Mouse (Mus musculus): Measurements from ENCODE around the gene Pitpnm2.

Gene Pitpnm2

DNA sequence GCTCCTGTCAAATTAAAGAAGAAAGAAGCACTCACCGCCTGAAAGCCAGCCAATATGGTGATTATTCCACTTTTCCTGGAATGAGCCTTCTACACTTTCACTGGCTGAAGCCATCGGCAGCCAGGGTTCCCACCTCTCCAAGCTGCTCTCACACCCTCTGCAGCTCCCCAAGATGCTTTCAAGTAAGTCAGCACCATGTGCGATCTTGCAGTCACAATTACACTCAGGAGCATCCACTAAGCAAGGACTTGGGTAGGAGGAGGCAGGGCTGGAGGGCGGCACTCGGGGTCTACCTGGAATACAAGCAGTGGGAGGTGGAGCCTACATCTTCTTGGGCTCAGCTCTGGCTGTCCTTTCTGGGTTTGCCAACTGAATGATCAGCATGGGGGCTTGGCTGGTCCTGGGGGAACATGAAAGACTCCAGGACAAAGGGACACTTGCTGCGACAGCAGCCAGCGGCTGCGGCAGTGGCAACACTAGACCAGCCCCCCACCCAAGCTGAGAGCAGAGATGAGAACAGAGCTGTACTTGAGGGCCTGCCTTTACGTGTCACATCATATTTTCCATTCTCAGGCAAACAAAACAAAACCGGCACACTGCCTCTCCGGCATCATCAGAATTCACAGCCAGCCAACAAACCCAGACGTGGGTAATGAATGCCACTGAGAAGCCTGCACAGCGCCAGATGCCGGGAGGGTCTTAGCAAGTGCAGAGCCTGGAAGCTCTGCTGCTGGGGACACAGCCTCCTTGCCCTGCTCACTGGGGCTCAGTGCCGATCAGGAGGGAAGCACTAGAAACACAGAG, 64.5 kb downstream of the Pitpnm2 start:
- in situ Hi-C loops (cut with MboI; ENCODE audit: unreplicated experiment in 2 of 2): no loop called here

DNA sequence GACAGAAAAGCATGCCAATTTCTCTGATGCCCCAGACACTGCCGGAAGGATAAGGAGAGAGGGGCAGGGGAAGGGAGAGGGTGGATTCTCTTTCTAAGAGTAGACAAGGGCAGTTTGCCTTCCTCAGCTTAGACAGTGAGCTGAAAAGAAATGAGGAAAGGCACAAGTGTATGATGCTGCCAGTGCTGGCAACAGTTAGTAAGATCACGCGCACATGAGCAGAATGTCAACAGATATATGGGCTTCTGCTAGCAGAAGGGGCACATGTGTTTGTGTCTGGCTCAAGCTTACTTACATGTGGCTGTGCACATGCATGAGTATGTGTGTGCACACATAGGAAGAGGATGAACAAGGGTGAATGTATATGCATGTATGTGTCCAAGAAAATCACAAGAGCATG, 65.4 kb downstream of the Pitpnm2 start:
- in situ Hi-C loops (cut with MboI; ENCODE audit: unreplicated experiment in 2 of 2): no loop called here

DNA sequence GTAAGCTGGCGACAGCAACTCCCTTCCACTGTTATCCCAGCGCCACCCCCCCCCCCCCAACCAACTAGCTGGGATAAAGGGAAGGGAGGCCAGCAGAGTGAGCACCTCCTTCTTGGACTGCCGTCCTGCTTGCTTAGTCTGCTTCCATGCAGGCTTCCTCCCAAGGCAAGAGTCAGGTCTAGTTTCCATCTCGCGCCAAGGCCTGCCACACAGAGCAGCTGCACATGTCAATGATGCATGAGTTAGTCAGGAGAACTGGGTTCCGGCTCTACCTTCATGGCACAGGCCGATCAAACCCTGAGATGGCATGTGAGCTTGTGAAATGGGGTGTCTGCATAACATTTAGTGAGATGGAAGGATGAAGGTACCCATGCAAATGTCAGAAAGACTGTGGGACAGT, 66.9 kb downstream of the Pitpnm2 start:
- in situ Hi-C loops (cut with MboI; ENCODE audit: unreplicated experiment in 2 of 2): no loop called here

DNA sequence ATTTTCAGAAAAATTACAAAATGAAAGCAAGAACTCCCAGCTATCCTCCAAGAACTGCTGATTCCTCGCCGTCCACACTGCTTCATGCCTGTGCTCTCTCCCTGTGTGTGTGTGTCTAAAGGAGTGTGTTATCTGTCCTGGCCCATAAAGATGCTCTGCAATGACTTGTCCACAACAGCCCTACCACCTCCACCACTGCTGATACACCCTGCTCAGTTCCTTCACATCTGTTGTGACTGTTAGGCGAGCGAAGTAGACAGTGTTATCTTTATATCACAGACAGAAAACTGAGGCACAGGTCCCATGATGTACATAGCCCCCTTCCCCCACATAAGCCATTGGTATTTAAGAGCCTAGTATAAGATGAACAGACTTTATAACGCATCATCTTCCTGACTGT, 67.5 kb downstream of the Pitpnm2 start:
- in situ Hi-C loops (cut with MboI; ENCODE audit: unreplicated experiment in 2 of 2): no loop called here

DNA sequence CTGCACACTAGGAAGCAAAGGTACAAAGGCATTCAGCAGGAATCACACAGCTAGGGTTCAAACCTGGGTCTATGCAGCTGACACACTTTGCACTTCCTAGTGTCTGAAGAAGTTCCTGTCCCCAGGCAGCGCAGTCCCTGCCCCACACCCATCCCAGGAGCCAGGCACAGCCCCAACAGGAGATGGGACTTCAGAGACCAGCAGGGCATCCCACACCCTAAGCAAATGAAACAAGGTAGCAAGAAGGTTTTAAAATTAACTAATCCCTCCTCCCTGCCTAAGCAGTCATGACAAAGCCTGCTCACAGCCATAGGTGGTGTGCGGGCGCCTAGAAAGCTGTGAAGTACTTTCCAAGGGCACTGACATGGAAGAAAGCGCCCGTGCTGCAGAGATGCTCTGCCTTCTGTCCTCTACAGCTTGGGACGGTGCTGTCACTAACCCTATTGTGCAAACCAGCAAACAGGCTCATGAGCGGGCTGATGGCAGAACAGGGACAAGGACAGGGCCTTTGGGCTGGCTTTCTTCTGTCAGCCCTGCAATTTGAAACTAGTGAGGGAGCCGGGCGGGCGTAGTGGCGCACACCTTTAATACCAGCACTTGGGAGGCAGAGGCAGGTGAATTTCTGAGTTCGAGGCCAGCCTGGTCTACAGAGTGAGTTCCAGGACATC, 68.9 kb downstream of the Pitpnm2 start:
- in situ Hi-C loops (cut with MboI; ENCODE audit: unreplicated experiment in 2 of 2): no loop called here

DNA sequence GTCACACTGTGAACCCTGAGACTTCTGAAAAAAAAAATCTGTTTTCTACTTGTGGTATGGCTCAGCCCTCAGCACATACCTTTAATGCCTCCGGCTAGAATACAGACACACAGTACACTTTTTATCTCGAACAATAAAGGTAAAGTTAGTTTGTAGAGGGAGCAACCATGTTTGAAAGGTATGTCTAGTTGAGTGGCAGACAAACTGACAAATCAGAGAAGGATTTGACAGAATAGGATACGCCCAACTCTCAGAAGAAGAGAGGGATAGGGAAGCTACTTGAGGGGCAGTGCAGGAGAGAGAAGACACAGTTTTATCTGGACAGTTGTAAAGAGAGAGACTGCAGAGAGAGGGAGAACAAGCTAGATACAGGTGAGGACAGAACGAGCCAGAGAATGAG, 70.1 kb downstream of the Pitpnm2 start:
- in situ Hi-C loops (cut with MboI; ENCODE audit: unreplicated experiment in 2 of 2): no loop called here

DNA sequence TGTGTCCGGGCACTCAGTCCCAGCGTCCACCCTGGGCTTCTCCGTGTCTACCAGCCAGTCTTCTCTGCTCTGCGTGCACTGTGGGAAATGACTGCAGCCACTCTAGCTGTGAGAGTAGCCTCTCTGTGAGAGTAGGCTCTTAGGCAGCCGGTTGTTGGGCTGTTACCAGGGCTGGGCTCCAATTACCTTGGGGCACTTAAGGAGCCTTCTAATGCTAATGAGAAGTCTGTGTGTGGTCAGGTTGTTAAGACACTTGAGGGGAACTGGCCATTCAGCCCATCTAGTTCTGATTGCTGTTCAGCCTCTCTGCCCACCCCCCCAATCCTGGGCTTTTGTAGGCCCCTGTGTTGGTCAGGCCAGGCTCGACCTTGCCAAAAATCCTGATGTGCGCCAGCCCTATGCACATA, 72.8 kb downstream of the Pitpnm2 start:
- in situ Hi-C loops (cut with MboI; ENCODE audit: unreplicated experiment in 2 of 2): no loop called here

DNA sequence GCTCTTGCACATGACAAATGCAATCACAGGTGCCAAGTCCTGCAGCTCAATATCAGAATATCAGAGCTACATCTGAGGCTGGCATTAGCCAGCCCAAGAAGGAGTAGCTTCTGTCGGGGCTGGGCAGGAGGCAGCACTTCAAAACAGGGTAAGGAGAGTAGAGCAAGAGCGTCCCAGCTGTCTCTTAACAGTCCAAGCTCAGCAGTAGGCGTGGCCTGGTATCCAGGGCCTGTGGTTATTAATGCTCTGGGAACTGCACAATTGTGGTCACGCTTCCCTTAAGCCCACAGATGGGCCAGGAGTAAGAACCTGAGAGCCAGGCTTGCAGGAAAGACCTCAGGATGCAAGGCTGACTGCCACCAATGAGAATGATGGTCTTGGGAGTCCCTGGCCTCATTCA, 74.4 kb downstream of the Pitpnm2 start:
- in situ Hi-C loops (cut with MboI; ENCODE audit: unreplicated experiment in 2 of 2): no loop called here

DNA sequence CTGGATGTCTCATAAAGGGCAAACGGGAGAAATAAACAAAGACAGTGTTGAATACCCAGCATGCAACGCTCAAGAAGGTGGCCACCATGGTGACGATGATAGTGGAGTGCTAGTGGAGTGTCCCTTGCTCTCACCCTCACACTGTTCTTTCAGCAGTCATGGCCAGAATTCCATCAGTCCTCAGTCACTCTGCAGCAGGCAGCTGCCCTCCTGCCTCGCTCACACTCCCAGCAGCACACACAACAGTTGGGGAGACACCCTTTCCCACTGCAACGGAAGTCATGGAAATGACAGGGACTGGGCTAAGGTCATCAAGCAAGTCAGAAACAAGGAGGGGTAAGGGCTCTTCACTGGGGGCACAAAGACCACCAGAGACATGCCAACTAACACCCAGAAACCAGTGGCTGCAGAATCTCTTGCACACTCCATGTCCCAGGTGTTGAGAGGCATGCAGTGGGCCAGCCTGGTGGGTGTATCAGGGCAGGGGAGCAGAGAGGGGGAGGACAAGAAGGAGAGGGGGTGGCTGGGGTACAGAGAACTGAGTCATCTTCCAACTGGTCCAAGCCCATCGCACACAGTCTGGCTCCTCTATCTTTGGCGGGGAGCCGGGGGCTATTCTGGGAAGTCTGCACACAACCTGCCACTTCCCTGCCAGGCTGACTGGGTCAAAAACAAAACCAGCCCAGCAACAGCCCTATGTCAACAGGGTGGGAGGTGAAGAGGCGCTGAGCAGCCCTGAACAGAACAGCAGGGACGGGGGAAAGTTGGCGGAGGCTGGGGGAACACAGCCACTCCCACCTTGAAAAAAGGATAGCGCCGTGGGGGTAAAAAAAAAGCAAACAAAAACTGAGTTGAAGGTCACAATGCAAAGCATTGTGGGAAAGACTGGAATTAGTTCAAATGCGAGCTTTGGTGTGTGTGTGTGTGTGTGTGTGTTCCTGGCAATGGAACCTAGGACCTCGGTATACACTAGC, 76.3 kb downstream of the Pitpnm2 start:
- in situ Hi-C loops (cut with MboI; ENCODE audit: unreplicated experiment in 2 of 2): no loop called here

DNA sequence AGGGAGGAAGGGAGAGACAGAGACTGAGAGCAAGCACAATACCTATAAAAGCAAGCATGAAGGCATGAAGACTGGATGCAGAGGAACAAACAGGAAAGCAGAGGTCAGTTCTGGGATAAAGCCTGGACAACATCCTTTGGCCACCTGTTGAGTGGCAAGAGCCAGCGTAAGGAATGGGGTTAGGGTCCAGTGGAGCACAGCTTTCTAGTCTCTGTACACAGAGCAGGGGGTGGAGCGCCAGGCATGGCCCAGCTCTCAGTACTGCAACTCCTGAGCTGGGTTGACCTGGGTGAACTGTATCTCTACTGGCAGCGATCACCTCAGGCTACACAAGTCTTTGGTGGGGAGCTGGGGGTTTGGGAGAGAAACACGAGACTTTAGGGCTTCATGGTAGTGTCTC, 77.3 kb downstream of the Pitpnm2 start:
- in situ Hi-C loops (cut with MboI; ENCODE audit: unreplicated experiment in 2 of 2): no loop called here

DNA sequence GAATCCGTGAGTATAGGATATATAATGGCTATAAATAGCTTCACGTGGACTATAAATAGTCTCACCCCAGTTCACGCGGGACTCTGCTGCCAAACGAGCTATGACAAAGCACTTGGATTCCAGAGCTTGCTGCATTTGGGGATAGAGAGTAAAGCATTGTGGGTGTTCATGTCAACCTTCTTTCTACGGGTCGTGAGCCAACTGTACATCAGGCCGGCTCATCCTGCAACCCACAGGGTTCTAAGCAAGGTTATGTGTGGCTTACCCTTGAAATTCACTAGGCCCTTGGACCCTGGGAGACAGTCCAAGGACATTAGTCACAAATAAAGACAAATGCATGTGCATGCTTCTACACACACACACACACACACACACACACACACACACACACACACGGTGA, 77.8 kb downstream of the Pitpnm2 start:
- in situ Hi-C loops (cut with MboI; ENCODE audit: unreplicated experiment in 2 of 2): no loop called here

DNA sequence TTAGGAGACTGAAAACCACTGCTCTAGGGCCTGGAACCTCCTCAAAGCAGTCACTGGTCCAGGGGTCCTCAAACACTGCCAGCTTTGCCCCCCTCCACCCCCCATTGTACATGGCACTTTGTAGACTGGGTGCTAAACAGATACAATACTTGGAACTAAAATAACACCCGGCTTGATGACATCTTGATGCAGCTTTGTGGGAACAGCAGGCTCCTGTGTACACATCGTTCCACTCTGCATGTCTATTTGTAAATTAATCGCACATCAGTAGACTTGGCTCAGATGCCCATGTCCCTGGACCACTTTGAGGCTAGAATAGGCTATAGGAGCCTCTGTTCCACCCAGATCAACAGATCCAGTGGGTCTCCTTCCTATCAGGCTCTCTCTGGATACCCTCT, 80.3 kb downstream of the Pitpnm2 start:
- in situ Hi-C loops (cut with MboI; ENCODE audit: unreplicated experiment in 2 of 2): loop anchor here (5.0 kb wide), 3 partner anchors 88 to 128 kb away; no protein-coding TSS in a partner anchor

DNA sequence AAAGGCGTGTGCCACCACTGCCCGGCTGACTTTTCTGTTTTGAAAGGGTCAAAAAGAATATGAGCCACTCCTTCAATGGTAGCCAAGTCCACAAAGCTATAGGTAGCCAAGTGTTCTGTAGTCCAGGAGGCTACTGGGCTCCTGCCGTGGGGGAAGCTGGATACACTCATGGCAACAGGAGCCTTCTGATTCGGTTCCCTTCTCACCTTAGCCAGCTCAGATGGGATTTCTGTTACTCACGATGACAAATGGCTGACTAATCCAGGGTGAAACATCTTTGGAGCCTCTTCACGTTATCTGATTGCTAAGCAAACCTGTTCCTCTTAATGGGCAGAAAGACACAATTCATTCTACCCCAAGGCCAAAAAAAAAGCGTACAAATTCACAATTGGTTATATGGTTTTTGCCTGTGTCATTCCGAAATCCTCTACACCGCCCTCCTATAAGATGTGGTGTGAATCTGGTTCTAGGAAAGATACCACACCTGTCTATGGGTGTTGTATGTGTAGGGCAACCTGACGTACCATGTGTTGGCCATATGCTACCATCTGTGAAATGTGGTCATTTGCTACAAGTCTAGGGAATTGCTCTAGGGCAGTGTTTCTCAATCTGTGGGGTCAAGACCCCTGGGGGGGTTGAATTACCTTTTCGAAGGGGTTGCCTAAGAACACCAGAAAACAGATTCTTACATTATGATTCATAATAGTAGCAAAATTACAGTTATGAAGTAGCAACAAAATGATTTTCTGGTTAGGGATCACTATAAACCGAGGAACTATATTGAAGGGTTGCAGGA, 80.9 kb downstream of the Pitpnm2 start:
- in situ Hi-C loops (cut with MboI; ENCODE audit: unreplicated experiment in 2 of 2): loop anchor here (5.0 kb wide), 3 partner anchors 89 to 129 kb away; no protein-coding TSS in a partner anchor

DNA sequence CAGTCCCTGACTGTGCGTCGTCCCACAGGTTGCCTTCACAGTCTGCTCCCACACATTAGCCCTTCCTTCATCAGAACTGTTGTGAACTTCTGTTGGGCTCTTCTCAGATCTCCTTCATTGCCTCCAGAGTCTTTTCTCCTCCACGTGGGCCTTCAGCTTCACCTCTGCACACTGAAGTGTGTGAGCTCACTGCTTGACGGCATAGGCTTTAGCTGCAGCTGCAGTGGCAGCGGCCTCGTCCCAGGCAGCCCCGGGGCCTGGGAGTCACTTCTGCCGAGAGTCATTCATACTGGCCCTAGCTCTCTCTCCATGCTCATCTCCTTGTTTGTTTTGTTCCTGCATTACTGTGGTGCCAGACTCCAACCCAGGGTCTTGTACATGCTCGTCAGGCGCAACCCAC, 81.9 kb downstream of the Pitpnm2 start:
- in situ Hi-C loops (cut with MboI; ENCODE audit: unreplicated experiment in 2 of 2): loop anchor here (5.0 kb wide), 3 partner anchors 90 to 130 kb away; no protein-coding TSS in a partner anchor

DNA sequence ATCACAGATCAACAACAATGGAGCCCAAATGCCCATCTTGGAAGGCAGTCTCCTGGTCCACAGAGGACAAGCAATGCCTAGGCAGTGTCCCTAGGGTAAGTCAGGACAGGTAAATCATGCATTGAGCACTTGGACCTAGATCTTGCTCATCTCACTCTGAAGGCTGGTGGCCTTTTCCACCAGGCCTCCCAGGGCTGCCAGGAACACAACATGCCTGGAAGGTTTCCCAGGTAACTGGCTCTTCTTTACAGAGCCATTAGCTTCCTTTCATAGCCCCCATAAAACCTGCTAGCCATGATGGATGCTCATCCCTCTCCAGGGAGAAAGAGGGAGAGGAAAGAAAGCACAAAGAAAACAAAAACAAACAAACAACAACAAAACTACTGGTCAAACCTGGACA, 82.8 kb downstream of the Pitpnm2 start:
- in situ Hi-C loops (cut with MboI; ENCODE audit: unreplicated experiment in 2 of 2): loop anchor here (5.0 kb wide), 3 partner anchors 91 to 131 kb away; no protein-coding TSS in a partner anchor

DNA sequence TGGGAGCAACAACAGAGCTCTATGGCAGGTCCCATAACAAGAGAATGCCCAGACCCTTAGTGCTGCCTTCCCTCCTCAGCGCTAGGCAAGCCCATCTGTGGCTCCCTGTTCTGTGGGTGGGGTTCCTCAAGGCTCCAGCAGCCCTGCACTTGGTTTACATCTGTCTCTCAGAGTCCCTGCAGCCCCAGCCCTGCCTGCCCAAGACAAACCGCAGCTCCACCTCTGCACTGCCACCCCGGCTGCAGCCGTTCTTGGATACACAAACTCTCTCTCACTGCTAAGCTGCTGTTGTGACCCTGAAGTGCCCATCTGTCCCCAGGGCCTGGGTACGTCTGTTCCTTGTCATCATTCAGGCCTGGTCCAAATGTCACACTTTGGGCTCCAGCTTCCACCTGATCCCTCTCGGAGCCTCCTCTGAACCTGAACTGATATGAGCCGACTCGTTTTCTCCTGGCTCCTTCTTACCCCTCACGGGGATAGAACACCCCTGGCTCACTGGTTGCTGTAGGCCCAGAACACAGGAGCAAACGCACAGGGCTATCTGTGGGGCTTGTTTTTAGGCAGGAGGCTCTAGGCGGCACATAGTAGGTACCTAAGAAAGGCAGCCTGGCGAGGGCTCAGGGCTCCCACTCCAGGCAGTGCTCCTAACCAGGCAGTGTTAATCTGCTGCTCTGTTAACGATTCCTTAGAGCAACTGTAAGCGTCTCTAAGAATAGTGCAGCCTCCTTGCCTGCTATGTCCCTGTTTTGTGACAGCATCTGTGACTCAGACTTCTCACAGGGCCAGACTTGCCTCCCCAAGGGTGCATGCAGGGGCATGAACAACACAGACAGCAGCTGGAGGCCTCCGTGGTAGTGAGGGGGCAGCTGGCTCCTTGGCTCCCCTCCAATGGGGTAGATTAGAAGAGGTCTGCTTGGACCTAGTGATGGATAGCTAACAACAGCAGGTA, 83.7 kb downstream of the Pitpnm2 start:
- in situ Hi-C loops (cut with MboI; ENCODE audit: unreplicated experiment in 2 of 2): loop anchor here (5.0 kb wide), 3 partner anchors 91 to 131 kb away; no protein-coding TSS in a partner anchor

DNA sequence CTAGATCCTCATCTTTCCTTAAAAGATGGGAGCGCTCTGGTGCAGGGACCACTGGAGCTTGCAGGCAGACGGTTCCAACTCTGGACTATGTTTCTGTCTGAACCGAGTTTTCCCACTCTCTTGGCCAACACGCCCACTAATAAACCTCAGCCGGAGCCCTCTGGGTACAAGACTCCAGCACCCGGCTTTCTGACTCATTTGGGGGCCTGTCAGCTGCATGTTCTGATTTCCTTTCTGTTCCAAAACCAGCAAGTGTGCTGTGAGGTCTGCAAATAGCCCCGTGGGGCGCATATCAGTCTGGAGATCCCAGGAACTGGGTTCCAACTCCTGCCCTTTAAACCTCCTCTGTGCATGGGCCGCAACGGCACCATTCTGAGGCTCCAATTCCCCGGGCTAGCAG, 86.1 kb downstream of the Pitpnm2 start:
- in situ Hi-C loops (cut with MboI; ENCODE audit: unreplicated experiment in 2 of 2): loop anchor here in 1 of 2 experiments (5.0 kb wide), 2 partner anchors 94 to 134 kb away; no protein-coding TSS in a partner anchor

DNA sequence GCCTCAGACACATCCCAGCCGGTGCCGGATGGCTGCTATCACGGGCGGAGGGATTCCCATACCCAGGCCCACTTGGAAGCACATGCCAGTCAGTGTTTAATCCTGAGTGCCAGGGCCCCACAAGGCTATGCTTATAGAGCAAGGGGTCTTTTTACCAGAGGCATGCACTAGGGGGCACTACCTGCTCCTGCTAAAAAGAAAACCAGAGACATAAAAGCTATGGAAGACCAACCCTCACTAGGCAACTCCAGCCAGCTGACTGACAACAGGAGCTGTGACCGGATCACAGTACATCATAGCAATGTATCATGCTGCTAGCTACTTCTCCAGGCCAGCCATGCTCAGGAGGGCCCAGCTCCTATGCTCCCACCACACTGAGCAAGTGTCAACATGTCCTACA, 87.0 kb downstream of the Pitpnm2 start:
- in situ Hi-C loops (cut with MboI; ENCODE audit: unreplicated experiment in 2 of 2): loop anchor here in 1 of 2 experiments (5.0 kb wide), 2 partner anchors 95 to 135 kb away; no protein-coding TSS in a partner anchor

DNA sequence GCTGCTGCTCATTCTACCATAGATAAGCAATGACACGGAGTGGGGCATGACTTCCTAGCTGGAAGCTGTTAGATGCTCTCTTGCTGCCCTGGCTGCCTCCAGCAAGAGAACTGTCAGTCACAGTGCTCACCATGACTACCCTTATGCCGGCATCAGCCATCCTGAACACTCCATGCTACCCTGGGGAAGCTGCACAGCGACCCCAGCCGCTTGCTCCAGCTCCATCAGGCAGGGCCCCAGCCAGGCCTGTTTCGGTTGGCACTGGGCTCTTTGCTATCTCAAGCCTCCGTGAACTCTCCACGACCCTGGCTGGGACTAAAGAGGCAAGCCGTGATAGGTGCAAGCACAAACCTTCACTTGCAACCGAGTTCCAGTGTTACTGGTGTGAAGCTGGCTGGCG, 87.7 kb downstream of the Pitpnm2 start:
- in situ Hi-C loops (cut with MboI; ENCODE audit: unreplicated experiment in 2 of 2): loop anchor here in 1 of 2 experiments (5.0 kb wide), 2 partner anchors 95 to 135 kb away; no protein-coding TSS in a partner anchor

All from v-Abl transformed pro-B cells (cell line).